Mouse (Mus musculus) small intestine, adult 2 months (tissue): ENCODE measurements around the gene Pth1r. TPM values are rescaled to one million over a fixed set of nuclear protein-coding genes. Genes with fewer than 3 reads are reported as not detected.
A peak's percentile ranks its signal among the peaks of the same experiment; 100 is the strongest.

Experiments
- H3K27ac ChIP-seq: fragments of 200-500 bp; 2 replicates; pipeline ENCODE4 v1.5.1; 2012; ENCODE audit warnings: low read depth, low read length, control low read depth, inconsistent platforms; ENCODE audit not compliant: insufficient read depth
- H3K27me3 ChIP-seq: fragments of 200-500 bp; 2 replicates; pipeline ENCODE4 v1.6.1; 2012; ENCODE audit warnings: mild to moderate bottlenecking, moderate library complexity, low read length, inconsistent platforms; ENCODE audit not compliant: control insufficient read depth, insufficient read depth
- H3K36me3 ChIP-seq: fragments of 200-500 bp; 2 replicates; pipeline ENCODE4 v1.6.1; 2012; ENCODE audit warnings: mild to moderate bottlenecking, low read length, control low read depth, inconsistent platforms; ENCODE audit not compliant: control insufficient read depth, insufficient read depth
- H3K4me1 ChIP-seq: fragments of 200-500 bp; 2 replicates; pipeline ENCODE4 v1.6.1; 2012; ENCODE audit warnings: low read length, inconsistent platforms, mixed read lengths; ENCODE audit not compliant: control insufficient read depth, insufficient read depth, insufficient read length
- H3K4me3 ChIP-seq: fragments of 200-500 bp; 2 replicates; pipeline ENCODE4 v1.5.1; 2012; ENCODE audit warnings: low read depth, mild to moderate bottlenecking, control low read depth, inconsistent platforms, low read length, moderate library complexity
- CTCF ChIP-seq: fragments of 200-500 bp; IDR thresholded peaks from 2 replicates; pipeline ENCODE4 v1.5.1; 2012; ENCODE audit warnings: low read depth, mild to moderate bottlenecking, control low read depth, inconsistent platforms, low read length, moderate library complexity, mixed read lengths; ENCODE audit not compliant: insufficient replicate concordance, insufficient read length; ENCODE audit errors: extremely low read depth
- POLR2A ChIP-seq: fragments of 200-500 bp; IDR thresholded peaks from 2 replicates; pipeline ENCODE4 v1.6.1; 2012; ENCODE audit warnings: low read depth, mild to moderate bottlenecking, control low read depth, inconsistent platforms, low read length, moderate library complexity
- WGBS: fragments of 180-500 bp; shearing (Covaris S2); methylation state at CpG from one replicate; pipeline ENCODE4 v1.1.7; 2018; 5-methylcytosine and 5-hydroxymethylcytosine counted together
- polyA plus RNA-seq: library from polyadenylated mRNA; depleted of rRNA; stranded (reverse); fragments of >200 nt; gene quantifications from 2 replicates; pipeline ENCODE4 v1.2.3, GENCODE M21; 2012

The Pth1r gene
- polyA plus RNA-seq, 1 experiment: 7.3 TPM

GRCm38 (mm10) chr9:110760886-110761285 lies 13.9 kb upstream of the Pth1r start:
- Histone ChIP-seq H3K27ac (no peak overlapping the region), H3K27me3 (peaks cover 4% of the 10 kb centered on the region; the same call in 1 of the 2 replicates), H3K36me3 (no peaks in the 10 kb centered on the region), H3K4me1 (no peaks in the 10 kb centered on the region), H3K4me3 (no peak overlapping the region)
- 85% methylated on average over 8 of the region's 8 CpGs for WGBS
- TF ChIP-seq CTCF (no peak), POLR2A (no peak)

GRCm38 (mm10) chr9:110759265-110759664 lies 12.3 kb upstream of the Pth1r start:
- peaks cover 2% of the 10 kb centered on the region; the same call in 1 of the 2 replicates for H3K27me3 ChIP-seq
- H3K4me1 ChIP-seq: no peaks in the 10 kb centered on the region
- H3K36me3 ChIP-seq: no peaks in the 10 kb centered on the region
- H3K4me3 ChIP-seq: no peak overlapping the region
- TF ChIP-seq POLR2A (no peak), CTCF (peak; percentile 59; the same call in 1 of the 2 replicates)
- no peak overlapping the region for H3K27ac ChIP-seq
- WGBS: 59% methylated on average over 2 of the region's 2 CpGs

GRCm38 (mm10) chr9:110758605-110759004 lies 11.7 kb upstream of the Pth1r start:
- no peaks in the 10 kb centered on the region for H3K36me3 ChIP-seq
- no peaks in the 10 kb centered on the region for H3K4me1 ChIP-seq
- no peak overlapping the region for H3K4me3 ChIP-seq
- no peak overlapping the region for H3K27ac ChIP-seq
- TF ChIP-seq POLR2A: no peak
- TF ChIP-seq CTCF: no peak
- no peaks in the 10 kb centered on the region; the same call in 1 of the 2 replicates for H3K27me3 ChIP-seq
- WGBS: 65% methylated on average over 8 of the region's 8 CpGs

GRCm38 (mm10) chr9:110757816-110758215 lies 10.9 kb upstream of the Pth1r start:
- TF ChIP-seq POLR2A: no peak
- Histone ChIP-seq H3K36me3 (no peaks in the 10 kb centered on the region), H3K4me3 (no peak overlapping the region), H3K27me3 (no peaks in the 10 kb centered on the region), H3K4me1 (no peaks in the 10 kb centered on the region), H3K27ac (no peak overlapping the region)
- WGBS: 91% methylated on average over 5 of the region's 5 CpGs

GRCm38 (mm10) chr9:110753773-110754172 lies 6.8 kb upstream of the Pth1r start:
- 85% methylated on average over 4 of the region's 4 CpGs for WGBS
- TF ChIP-seq POLR2A: no peak
- no peak for TF ChIP-seq CTCF
- H3K27ac ChIP-seq: no peak overlapping the region
- no peaks in the 10 kb centered on the region for H3K36me3 ChIP-seq
- no peak overlapping the region for H3K4me3 ChIP-seq
- H3K4me1 ChIP-seq: no peaks in the 10 kb centered on the region
- H3K27me3 ChIP-seq: no peaks in the 10 kb centered on the region; the same call in 1 of the 2 replicates

- no peak overlapping the region for H3K27ac ChIP-seq
- no peak overlapping the region for H3K4me3 ChIP-seq
- no peaks in the 10 kb centered on the region for H3K4me1 ChIP-seq
- WGBS: 72% methylated on average over 4 of the region's 4 CpGs
- TF ChIP-seq CTCF: no peak
- no peak for TF ChIP-seq POLR2A
- H3K27me3 ChIP-seq: no peaks in the 10 kb centered on the region; the same call in 1 of the 2 replicates
- H3K36me3 ChIP-seq: no peaks in the 10 kb centered on the region
Measured at GRCm38 (mm10) chr9:110752917-110753435, 6.0 kb upstream of the Pth1r start.

GRCm38 (mm10) chr9:110751412-110751811 lies 4.5 kb upstream of the Pth1r start:
- TF ChIP-seq POLR2A (no peak), CTCF (no peak)
- no peaks in the 10 kb centered on the region for H3K4me1 ChIP-seq
- no peak overlapping the region for H3K27ac ChIP-seq
- 67% methylated on average over 5 of the region's 5 CpGs for WGBS
- no peaks in the 10 kb centered on the region for H3K36me3 ChIP-seq
- no peaks in the 10 kb centered on the region; the same call in 1 of the 2 replicates for H3K27me3 ChIP-seq
- H3K4me3 ChIP-seq: no peak overlapping the region
